Mouse (Mus musculus) urinary bladder, postnatal 4 days (tissue): ENCODE measurements at regions not wholly inside any gene's neighbourhood (a gene's known extent, or its start where the extent isn't known, plus 50 kb on each side); places are given as distances from the start of the nearest gene placed in this dataset.

Experiments
- DNase-seq, 2 experiments: peaks; one replicate each; pipeline ENCODE4 v3.0.0; 2021 to 2022; ENCODE audit warnings: low spot score in 2 of 2

GRCm38 (mm10) chr4:124254446-124255182 lies 336.8 kb upstream of the 4930535I16Rik start:
- DNase-seq: no peak

- DNase-seq: no peak
Measured at GRCm38 (mm10) chr4:124241600-124241999, 323.8 kb upstream of the 4930535I16Rik start.

- DNase-seq: peak; percentile 53 to 72
Measured at GRCm38 (mm10) chr4:124236476-124236875, 318.7 kb upstream of the 4930535I16Rik start.

- DNase-seq: peak in 1 of 2 experiments; percentile 68
Measured at GRCm38 (mm10) chr4:124228537-124228936, 310.7 kb upstream of the 4930535I16Rik start.

GRCm38 (mm10) chr4:124223646-124224500 lies 306.1 kb upstream of the 4930535I16Rik start:
- no peak for DNase-seq

- no peak for DNase-seq
Measured at GRCm38 (mm10) chr4:124221736-124222135, 303.9 kb upstream of the 4930535I16Rik start.

- no peak for DNase-seq
Measured at GRCm38 (mm10) chr4:124217206-124217605, 299.4 kb upstream of the 4930535I16Rik start.

GRCm38 (mm10) chr4:124216351-124216750 lies 298.5 kb upstream of the 4930535I16Rik start:
- DNase-seq: no peak

- DNase-seq: no peak
Measured at GRCm38 (mm10) chr4:124215077-124215476, 297.3 kb upstream of the 4930535I16Rik start.

- DNase-seq: no peak
Measured at GRCm38 (mm10) chr4:124210103-124210502, 292.3 kb upstream of the 4930535I16Rik start.

GRCm38 (mm10) chr4:124206480-124206879 lies 288.7 kb upstream of the 4930535I16Rik start:
- no peak for DNase-seq

- DNase-seq: no peak
Measured at GRCm38 (mm10) chr4:124203736-124204135, 285.9 kb upstream of the 4930535I16Rik start.

GRCm38 (mm10) chr4:124199884-124200844 lies 282.3 kb upstream of the 4930535I16Rik start:
- no peak for DNase-seq

GRCm38 (mm10) chr4:124198832-124199231 lies 281.0 kb upstream of the 4930535I16Rik start:
- DNase-seq: no peak

GRCm38 (mm10) chr4:124196711-124197110 lies 278.9 kb upstream of the 4930535I16Rik start:
- DNase-seq: no peak

GRCm38 (mm10) chr4:124193059-124193721 lies 275.4 kb upstream of the 4930535I16Rik start:
- DNase-seq: no peak

GRCm38 (mm10) chr4:124190775-124191174 lies 273.0 kb upstream of the 4930535I16Rik start:
- DNase-seq: no peak

- DNase-seq: no peak
Measured at GRCm38 (mm10) chr4:124189993-124190385, 272.2 kb upstream of the 4930535I16Rik start.

GRCm38 (mm10) chr4:124189352-124189992 lies 271.6 kb upstream of the 4930535I16Rik start:
- DNase-seq: peak in 1 of 2 experiments; percentile 30

GRCm38 (mm10) chr4:124187108-124187507 lies 269.3 kb upstream of the 4930535I16Rik start:
- no peak for DNase-seq
